Mouse (Mus musculus) ovary, postnatal 14 days (tissue): ENCODE results near the gene Schip1.

Experiments
- DNase-seq: peaks from one replicate; pipeline ENCODE4 v3.0.0; 2022; ENCODE audit warnings: low spot score

Schip1 gene

DNA sequence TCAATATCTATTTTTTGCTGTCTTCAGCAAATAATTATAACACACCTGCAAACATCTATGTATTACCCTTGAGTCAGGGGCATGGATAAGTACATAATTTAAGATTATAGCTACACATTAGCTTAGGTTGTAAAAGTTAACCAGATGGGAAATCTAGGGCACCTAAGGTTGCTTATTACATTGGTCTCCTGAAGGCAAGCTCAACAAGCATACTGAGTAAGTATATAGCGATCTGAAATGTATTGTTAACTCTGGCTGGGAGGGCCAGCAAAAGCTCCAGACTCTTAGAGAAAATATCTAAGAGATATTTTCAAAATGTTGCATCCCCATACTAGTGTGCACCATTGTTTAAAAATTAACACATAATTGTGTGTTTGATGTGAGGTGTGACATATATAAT is 603.2 kb downstream of the Schip1 start:
- no peak for DNase-seq

DNA sequence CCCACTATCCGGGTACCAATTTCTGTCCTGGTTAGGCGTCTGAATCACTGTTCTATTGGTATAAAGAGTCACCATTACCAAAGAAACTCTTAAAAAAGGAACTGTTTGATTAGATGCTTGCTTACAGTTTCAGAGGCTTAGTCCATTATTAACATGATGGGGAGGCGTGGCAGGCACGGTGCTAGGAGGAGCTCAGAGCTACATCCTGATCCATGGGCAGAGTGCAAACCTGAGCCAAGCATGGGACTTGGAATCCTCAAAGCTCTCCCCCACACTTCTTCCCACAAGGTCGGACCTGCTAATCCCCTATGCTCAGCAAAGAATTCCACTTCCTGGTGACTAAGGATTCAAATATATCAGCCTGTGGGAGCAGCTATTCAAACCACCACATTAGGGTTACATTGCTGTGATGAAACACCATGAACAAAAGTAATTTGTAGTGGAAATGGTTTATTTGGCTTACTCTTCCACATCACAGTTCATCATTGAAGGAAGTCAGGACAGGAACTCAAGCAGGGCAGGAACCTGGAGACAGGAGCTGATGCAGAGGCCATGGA is 604.9 kb downstream of the Schip1 start:
- no peak for DNase-seq

GRCm38 (mm10) chr3:68674721-68675120 is 610.1 kb downstream of the Schip1 start:
- no peak for DNase-seq

DNA sequence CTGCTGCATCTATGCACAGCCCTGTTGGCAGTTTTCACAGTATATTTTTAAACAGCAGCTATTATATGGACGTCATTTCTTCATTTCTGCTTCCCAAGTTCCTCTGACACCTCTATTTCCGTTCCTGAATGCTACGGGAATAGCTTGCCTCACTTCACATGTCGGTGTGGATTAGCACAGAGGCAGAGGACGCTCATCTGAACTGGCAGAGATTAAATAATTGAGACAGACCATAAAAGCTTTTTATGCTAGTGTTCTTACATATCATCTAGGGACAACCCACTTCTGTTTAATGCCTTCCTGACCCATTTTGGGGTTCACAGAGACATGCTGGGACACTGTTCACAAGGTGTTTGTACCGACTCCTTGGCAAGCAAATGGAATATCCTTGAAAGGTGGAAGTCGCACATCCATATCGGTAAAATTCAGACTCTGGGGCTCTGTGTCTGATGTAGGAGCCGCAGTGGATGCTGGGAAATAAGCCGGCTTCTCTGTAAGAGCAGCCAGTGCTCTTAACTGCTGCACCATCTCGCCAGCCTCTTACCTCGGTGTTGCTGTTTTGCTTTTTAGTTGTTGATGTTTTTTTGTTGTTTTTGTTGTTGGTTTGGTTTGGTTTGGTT is 610.7 kb downstream of the Schip1 start:
- no peak for DNase-seq
